Mouse (Mus musculus) heart, embryonic 11.5 days (tissue): ENCODE data around the gene Npr2. TPM values are rescaled to one million over a fixed set of nuclear protein-coding genes. Genes with fewer than 3 reads are reported as not detected.

ENCODE experiments used
- ATAC-seq: fragments of 200-750 bp; cut with Nextera tagmentation; replicated peaks from 2 replicates; pipeline ENCODE4 v1.8.0; 2017; ENCODE audit warnings: moderate library complexity; ENCODE audit not compliant: insufficient number of reproducible peaks, low FRiP score, low TSS enrichment
- H3K27ac ChIP-seq: fragments of 300-500 bp; sonication (generic); 2 replicates; pipeline ENCODE4 v1.5.1; 2014; ENCODE audit warnings: mild to moderate bottlenecking, low read depth, low read length
- H3K27me3 ChIP-seq: fragments of 300-500 bp; sonication (generic); 2 replicates; pipeline ENCODE4 v1.6.1; 2014; ENCODE audit warnings: mild to moderate bottlenecking, low read length, mixed read lengths; ENCODE audit not compliant: control insufficient read depth, insufficient read depth
- H3K36me3 ChIP-seq: fragments of 300-500 bp; sonication (generic); 2 replicates; pipeline ENCODE4 v1.6.1; 2014; ENCODE audit warnings: mild to moderate bottlenecking, low read length, moderate library complexity, mixed read lengths; ENCODE audit not compliant: control insufficient read depth, insufficient read depth
- H3K4me1 ChIP-seq: fragments of 300-500 bp; sonication (generic); 2 replicates; pipeline ENCODE4 v1.6.1; 2014; ENCODE audit warnings: low read length; ENCODE audit not compliant: control insufficient read depth, insufficient read depth
- H3K4me2 ChIP-seq: fragments of 300-500 bp; sonication (generic); 2 replicates; pipeline ENCODE4 v1.6.1; 2014; ENCODE audit warnings: mild to moderate bottlenecking, moderate library complexity
- H3K4me3 ChIP-seq: fragments of 300-500 bp; sonication (generic); 2 replicates; pipeline ENCODE4 v1.5.1; 2014; ENCODE audit warnings: low read depth, low read length
- H3K9ac ChIP-seq: fragments of 300-500 bp; sonication (generic); 2 replicates; pipeline ENCODE4 v1.6.1; 2014; ENCODE audit warnings: mild to moderate bottlenecking, low read depth, low read length, moderate library complexity
- H3K9me3 ChIP-seq: fragments of 300-500 bp; sonication (generic); replicated peaks from 2 replicates; pipeline ENCODE4 v1.6.1; 2016; ENCODE audit warnings: low read length; ENCODE audit not compliant: control insufficient read depth
- WGBS: fragments of 180-500 bp; shearing (Covaris S2); extraction: QIAGEN DNeasy Blood & Tissue Kit; methylation state at CpG from one replicate; pipeline ENCODE4 v1.1.7; 2014; ENCODE audit not compliant: insufficient replicate concordance; 5-methylcytosine and 5-hydroxymethylcytosine counted together
- polyA plus RNA-seq: library from polyadenylated mRNA; unstranded; fragments of >200 nt; fragmentation: Nextera tagmentation; extraction: Ambion mirVana; gene quantifications from 2 replicates; pipeline ENCODE4 v1.2.1, GENCODE M21; 2014

Npr2 gene
- polyA plus RNA-seq, 1 experiment from 2014 or later, result 7.2 TPM

- Histone ChIP-seq H3K36me3 (peaks cover 2% of the 10 kb centered on the region; the same call in 1 of the 2 replicates), H3K4me1 (peaks cover 5% of the 10 kb centered on the region), H3K4me2 (no peak overlapping the region), H3K9me3 (no peaks in the 10 kb centered on the region), H3K9ac (no peak overlapping the region), H3K27me3 (no peaks in the 10 kb centered on the region), H3K27ac (no peak overlapping the region), H3K4me3 (no peak overlapping the region)
- no peak for ATAC-seq
- WGBS, result 74% methylated on average over 5 of the region's 5 CpGs
These were observed 43.2 kb downstream of the Npr2 start for GRCm38 (mm10) chr4:43674974-43675373.

- H3K9me3 ChIP-seq, result no peaks in the 10 kb centered on the region
- no peak for ATAC-seq
- H3K4me1 ChIP-seq, result 0 out of 2 replicates have a peak, but pooled peaks cover 4% of the 10 kb centered on the region
- H3K4me2 ChIP-seq, result no peak overlapping the region
- H3K9ac ChIP-seq, result no peak overlapping the region
- H3K36me3 ChIP-seq, result peaks cover 2% of the 10 kb centered on the region; the same call in 1 of the 2 replicates
- no peaks in the 10 kb centered on the region for H3K27me3 ChIP-seq
- WGBS, result 69% methylated on average over 4 of the region's 4 CpGs
- H3K27ac ChIP-seq, result no peak overlapping the region
- no peak overlapping the region for H3K4me3 ChIP-seq
These were observed 43.9 kb downstream of the Npr2 start for GRCm38 (mm10) chr4:43675608-43676007.

- ATAC-seq, result no peak
- peaks cover 11% of the 10 kb centered on the region for H3K36me3 ChIP-seq
These were observed 46.8 kb downstream of the Npr2 start for GRCm38 (mm10) chr4:43678541-43678940.

GRCm38 (mm10) chr4:43679416-43680043 lies 47.8 kb downstream of the Npr2 start:
- no peaks in the 10 kb centered on the region for H3K9me3 ChIP-seq
- no peak overlapping the region for H3K27ac ChIP-seq
- no peak for ATAC-seq
- no peaks in the 10 kb centered on the region for H3K4me1 ChIP-seq
- no peak overlapping the region for H3K4me2 ChIP-seq
- 73% methylated on average over 7 of the region's 7 CpGs for WGBS
- H3K36me3 ChIP-seq, result peaks cover 11% of the 10 kb centered on the region
- no peak overlapping the region for H3K9ac ChIP-seq
- no peaks in the 10 kb centered on the region for H3K27me3 ChIP-seq
- no peak overlapping the region for H3K4me3 ChIP-seq

More at GRCm38 (mm10) chr4:43678541-43678940, 46.8 kb downstream of the Npr2 start:
- Histone ChIP-seq H3K4me2 (no peak overlapping the region), H3K27ac (no peak overlapping the region), H3K4me1 (no peaks in the 10 kb centered on the region), H3K9ac (no peak overlapping the region), H3K9me3 (no peaks in the 10 kb centered on the region), H3K4me3 (no peak overlapping the region), H3K27me3 (no peaks in the 10 kb centered on the region)
- 80% methylated on average over 6 of the region's 6 CpGs for whole genome bisulfite sequencing

GRCm38 (mm10) chr4:43690021-43690420 lies 58.3 kb downstream of the Npr2 start:
- Histone ChIP-seq H3K36me3 (0 out of 2 replicates have a peak, but pooled peaks cover 3% of the 10 kb centered on the region), H3K4me3 (no peak overlapping the region), H3K9me3 (no peaks in the 10 kb centered on the region), H3K9ac (no peak overlapping the region), H3K4me2 (no peak overlapping the region), H3K27me3 (no peaks in the 10 kb centered on the region), H3K4me1 (peaks cover 12% of the 10 kb centered on the region), H3K27ac (no peak overlapping the region)
- WGBS, result 90% methylated on average over 17 of the region's 17 CpGs
- ATAC-seq, result no peak

GRCm38 (mm10) chr4:43691026-43691425 lies 59.3 kb downstream of the Npr2 start:
- Histone ChIP-seq H3K4me1 (peaks cover 18% of the 10 kb centered on the region), H3K4me2 (no peak overlapping the region), H3K27me3 (no peaks in the 10 kb centered on the region), H3K27ac (no peak overlapping the region), H3K36me3 (0 out of 2 replicates have a peak, but pooled peaks cover 3% of the 10 kb centered on the region), H3K9ac (no peak overlapping the region), H3K4me3 (no peak overlapping the region), H3K9me3 (no peaks in the 10 kb centered on the region)
- ATAC-seq, result no peak
- 74% methylated on average over 5 of the region's 5 CpGs for WGBS

GRCm38 (mm10) chr4:43693806-43694241 lies 62.1 kb downstream of the Npr2 start:
- 0 out of 2 replicates have a peak, but pooled peaks cover 3% of the 10 kb centered on the region for H3K36me3 ChIP-seq
- H3K9ac ChIP-seq, result no peak overlapping the region
- no peak for ATAC-seq
- no peak overlapping the region for H3K4me3 ChIP-seq
- no peak overlapping the region for H3K27ac ChIP-seq
- no peaks in the 10 kb centered on the region for H3K27me3 ChIP-seq
- H3K4me1 ChIP-seq, result peaks cover 18% of the 10 kb centered on the region
- 37% methylated on average over 5 of the region's 5 CpGs for WGBS
- H3K9me3 ChIP-seq, result no peaks in the 10 kb centered on the region
- H3K4me2 ChIP-seq, result no peak overlapping the region

- Histone ChIP-seq H3K9ac (no peak overlapping the region), H3K27me3 (no peaks in the 10 kb centered on the region), H3K9me3 (no peaks in the 10 kb centered on the region), H3K4me3 (no peak overlapping the region), H3K4me2 (no peak overlapping the region), H3K27ac (no peak overlapping the region), H3K36me3 (0 out of 2 replicates have a peak, but pooled peaks cover 3% of the 10 kb centered on the region), H3K4me1 (peaks cover 18% of the 10 kb centered on the region)
- no peak for ATAC-seq
- WGBS, result 73% methylated on average over 1 of the region's 1 CpGs
These were observed 62.9 kb downstream of the Npr2 start for GRCm38 (mm10) chr4:43694439-43695248.
